Mouse (Mus musculus) thymus, postnatal 36 days (tissue): Measurements from ENCODE around the gene Chst7.

Source experiments
- DNase-seq, 2 experiments: peaks; one replicate each; pipeline ENCODE4 v3.0.0; 2022; ENCODE audit warnings: mixed read lengths in 2 of 2

Gene Chst7

GRCm38 (mm10) chrX:20059381-20059971, at the start of gene Chst7:
TSS of gene Chst7 (plus strand) at chrX:20059560.
- DNase-seq, result peak; percentile 4 to 10

- no peak for DNase-seq
Observed at GRCm38 (mm10) chrX:20012211-20012610, 47.1 kb upstream of the Chst7 start.

- no peak for DNase-seq
Observed at GRCm38 (mm10) chrX:20020942-20021341, 38.4 kb upstream of the Chst7 start.

- DNase-seq, result peak in 1 of 2 experiments; percentile 6
Observed at GRCm38 (mm10) chrX:20060096-20060768, 872 bp downstream of the Chst7 start.

- DNase-seq, result peak in 1 of 2 experiments; percentile 3
Observed at GRCm38 (mm10) chrX:20060769-20061315, 1.5 kb downstream of the Chst7 start.

GRCm38 (mm10) chrX:20061764-20062480, 2.6 kb downstream of the Chst7 start:
- no peak for DNase-seq

GRCm38 (mm10) chrX:20066636-20067035, 7.3 kb downstream of the Chst7 start:
- no peak for DNase-seq

GRCm38 (mm10) chrX:20070196-20070595, 10.8 kb downstream of the Chst7 start:
- DNase-seq, result no peak

GRCm38 (mm10) chrX:20117717-20118116, 58.4 kb downstream of the Chst7 start:
- no peak for DNase-seq

GRCm38 (mm10) chrX:20125481-20125880, 66.1 kb downstream of the Chst7 start:
- no peak for DNase-seq

GRCm38 (mm10) chrX:20128951-20129350, 69.6 kb downstream of the Chst7 start:
- no peak for DNase-seq

- no peak for DNase-seq
Observed at GRCm38 (mm10) chrX:20129466-20129865, 70.1 kb downstream of the Chst7 start.
